Mouse (Mus musculus): Measurements from ENCODE around the gene Rprd1b.

DNA sequence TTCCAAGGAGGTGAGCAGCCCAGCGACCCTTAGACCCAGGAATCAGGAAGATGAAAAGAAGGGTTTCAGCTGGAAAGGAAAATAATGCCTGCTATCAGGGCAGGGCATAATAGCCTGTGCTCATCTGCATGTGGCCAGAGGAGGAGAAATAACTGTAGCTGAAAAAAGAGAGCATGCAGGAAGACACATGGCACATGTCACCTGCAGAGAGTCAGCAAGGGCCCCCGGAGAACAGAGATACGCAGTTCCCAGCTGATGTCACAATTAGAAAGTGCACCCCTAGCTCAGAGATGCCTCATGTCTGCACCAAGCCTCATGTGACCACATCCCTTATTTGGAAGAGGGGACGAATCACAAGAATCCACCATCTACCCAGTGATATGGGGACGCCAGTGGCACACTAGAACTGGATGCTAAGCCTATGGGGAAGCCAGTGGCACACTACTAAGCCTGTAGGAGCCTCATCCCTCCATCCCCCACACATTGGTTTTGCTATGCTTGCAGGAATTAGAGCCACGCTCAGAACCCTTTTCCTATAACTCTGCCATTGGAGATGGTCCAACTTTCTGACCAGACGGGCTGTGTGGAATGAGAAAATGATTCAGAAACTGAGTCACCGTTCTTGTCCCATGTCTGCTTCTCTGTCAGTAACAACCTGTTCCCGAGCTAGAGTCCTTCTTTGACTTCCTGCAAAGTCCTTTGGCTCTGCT is 139.4 kb downstream of the Rprd1b start:
- TF ChIP-seq CTCF (IDR thresholded peaks at IDR 0.05; ENCODE audit: low read depth) (no peak), EP300 (IDR thresholded peaks at IDR 0.05; ENCODE audit: low read depth) (no peak)
